Mouse (Mus musculus) thymus, adult 2 months (tissue): ENCODE data around the gene Eipr1. TPM values are rescaled to one million over a fixed set of nuclear protein-coding genes. Genes with fewer than 3 reads are reported as not detected.

ENCODE experiments used
- DNase-seq: peaks from one replicate; pipeline ENCODE4 v3.0.0; 2021
- H3K27ac ChIP-seq: fragments of 200-500 bp; 2 replicates; pipeline ENCODE4 v1.5.1; 2012; ENCODE audit warnings: low read length, control low read depth; ENCODE audit not compliant: control insufficient read depth, insufficient read depth
- H3K27me3 ChIP-seq: fragments of 200-500 bp; 2 replicates; pipeline ENCODE4 v1.6.1; 2012; ENCODE audit warnings: mild to moderate bottlenecking, low read length, moderate library complexity, mixed read lengths; ENCODE audit not compliant: control insufficient read depth, insufficient read depth
- H3K36me3 ChIP-seq: fragments of 200-500 bp; 2 replicates; pipeline ENCODE4 v1.6.1; 2012; ENCODE audit warnings: mild to moderate bottlenecking, low read length, moderate library complexity; ENCODE audit not compliant: control insufficient read depth, insufficient read depth
- H3K4me1 ChIP-seq: fragments of 200-500 bp; replicated peaks from 2 replicates; pipeline ENCODE4 v1.6.1; 2012; ENCODE audit warnings: low read length; ENCODE audit not compliant: control insufficient read depth, insufficient read depth
- H3K4me3 ChIP-seq: fragments of 200-500 bp; 2 replicates; pipeline ENCODE4 v1.5.1; 2012; ENCODE audit warnings: mild to moderate bottlenecking, low read length, control low read depth, moderate library complexity; ENCODE audit not compliant: control insufficient read depth, insufficient read depth
- CTCF ChIP-seq: fragments of 200-500 bp; IDR thresholded peaks from 2 replicates; pipeline ENCODE4 v1.5.1; 2012; ENCODE audit warnings: mild to moderate bottlenecking, control low read depth, low read length, moderate library complexity, borderline replicate concordance; ENCODE audit not compliant: control insufficient read depth, poor library complexity, insufficient read depth; ENCODE audit errors: extremely low read depth
- POLR2A ChIP-seq: fragments of 200-500 bp; IDR thresholded peaks from 2 replicates; pipeline ENCODE4 v1.6.1; 2012; ENCODE audit warnings: mild to moderate bottlenecking, low read length, control low read depth, moderate library complexity; ENCODE audit not compliant: control insufficient read depth, poor library complexity, insufficient read depth; ENCODE audit errors: extremely low read depth
- WGBS: fragments of 180-500 bp; shearing (Covaris S2); methylation state at CpG from one replicate; pipeline ENCODE4 v1.1.7; 2018; 5-methylcytosine and 5-hydroxymethylcytosine counted together
- polyA plus RNA-seq: library from polyadenylated mRNA; depleted of rRNA; stranded (reverse); fragments of >200 nt; gene quantifications from 2 replicates; pipeline ENCODE4 v1.2.3, GENCODE M21; 2012

The Eipr1 gene
- polyA plus RNA-seq, 1 experiment: 66.8 TPM

DNA sequence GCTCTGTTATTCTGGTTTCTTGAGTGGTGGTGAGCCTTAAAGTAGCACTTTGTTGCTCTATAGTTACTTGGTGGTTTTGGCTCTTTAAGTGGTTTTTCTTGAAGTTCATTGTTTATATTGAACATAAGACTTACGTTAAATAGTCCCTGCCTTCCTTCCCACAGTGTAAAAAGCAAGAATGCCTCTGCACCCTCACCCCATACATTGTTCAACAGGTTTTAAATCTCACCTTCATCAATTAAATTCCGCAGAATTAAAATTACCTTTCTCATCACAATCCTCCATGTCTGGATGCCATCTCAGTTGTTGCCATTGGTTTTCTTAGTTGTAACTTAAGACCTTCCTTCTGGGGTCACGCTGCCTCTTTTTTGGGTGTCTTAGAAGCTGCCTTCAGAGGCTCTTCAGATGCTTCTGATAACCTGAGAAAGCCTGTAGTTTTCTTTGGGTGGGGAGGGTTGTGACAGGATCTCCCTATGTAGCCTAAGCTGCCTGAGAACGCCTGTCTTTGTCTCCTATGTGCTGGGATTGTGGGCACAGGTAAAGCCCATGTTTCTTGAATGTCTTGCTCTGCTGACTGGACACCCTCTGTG lies 57.3 kb downstream of the Eipr1 start:
- 33% methylated on average over 4 of the region's 4 CpGs for WGBS
- DNase-seq: no peak
- H3K27me3 ChIP-seq: no peaks in the 10 kb centered on the region
- H3K27ac ChIP-seq: peak overlapping the region; percentile 39; the same call in 1 of the 2 replicates
- H3K36me3 ChIP-seq: no peaks in the 10 kb centered on the region
- peaks cover 18% of the 10 kb centered on the region for H3K4me1 ChIP-seq
- TF ChIP-seq POLR2A (no peak), CTCF (no peak)
- H3K4me3 ChIP-seq: no peak overlapping the region

DNA sequence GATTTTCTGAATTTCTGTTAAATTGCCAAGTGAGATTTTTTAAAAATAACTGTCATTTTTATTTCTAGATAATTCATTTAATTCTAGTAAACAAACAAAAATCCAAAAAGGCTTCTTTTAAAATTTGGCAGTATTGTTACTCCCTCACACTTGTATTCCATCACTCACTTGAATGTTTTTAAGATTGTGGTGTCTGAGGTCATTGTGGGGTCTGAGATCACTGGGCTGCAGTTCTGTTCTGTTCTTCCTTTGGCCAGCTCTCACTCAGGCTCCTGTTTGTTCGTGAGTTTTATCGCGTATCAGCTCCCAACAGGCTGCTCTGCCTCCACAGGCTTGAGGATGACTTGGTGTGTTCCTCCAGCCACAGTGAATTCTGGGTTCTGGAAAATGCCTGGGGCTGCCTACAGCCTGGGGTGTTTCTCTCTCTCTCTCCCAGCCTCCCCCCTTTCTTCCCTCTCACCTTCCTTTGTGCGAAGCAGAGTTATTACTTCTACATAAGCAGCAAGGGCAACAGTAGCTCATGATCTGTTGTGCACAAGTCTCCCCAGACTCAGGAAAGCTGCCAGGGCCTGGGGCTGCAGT lies 58.2 kb downstream of the Eipr1 start:
- 82% methylated on average over 4 of the region's 4 CpGs for WGBS
- Histone ChIP-seq H3K27ac (peak overlapping the region; percentile 31; the same call in 1 of the 2 replicates), H3K36me3 (no peaks in the 10 kb centered on the region), H3K4me1 (peaks cover 18% of the 10 kb centered on the region), H3K4me3 (no peak overlapping the region), H3K27me3 (no peaks in the 10 kb centered on the region)
- no peak for DNase-seq
- TF ChIP-seq POLR2A: no peak

DNA sequence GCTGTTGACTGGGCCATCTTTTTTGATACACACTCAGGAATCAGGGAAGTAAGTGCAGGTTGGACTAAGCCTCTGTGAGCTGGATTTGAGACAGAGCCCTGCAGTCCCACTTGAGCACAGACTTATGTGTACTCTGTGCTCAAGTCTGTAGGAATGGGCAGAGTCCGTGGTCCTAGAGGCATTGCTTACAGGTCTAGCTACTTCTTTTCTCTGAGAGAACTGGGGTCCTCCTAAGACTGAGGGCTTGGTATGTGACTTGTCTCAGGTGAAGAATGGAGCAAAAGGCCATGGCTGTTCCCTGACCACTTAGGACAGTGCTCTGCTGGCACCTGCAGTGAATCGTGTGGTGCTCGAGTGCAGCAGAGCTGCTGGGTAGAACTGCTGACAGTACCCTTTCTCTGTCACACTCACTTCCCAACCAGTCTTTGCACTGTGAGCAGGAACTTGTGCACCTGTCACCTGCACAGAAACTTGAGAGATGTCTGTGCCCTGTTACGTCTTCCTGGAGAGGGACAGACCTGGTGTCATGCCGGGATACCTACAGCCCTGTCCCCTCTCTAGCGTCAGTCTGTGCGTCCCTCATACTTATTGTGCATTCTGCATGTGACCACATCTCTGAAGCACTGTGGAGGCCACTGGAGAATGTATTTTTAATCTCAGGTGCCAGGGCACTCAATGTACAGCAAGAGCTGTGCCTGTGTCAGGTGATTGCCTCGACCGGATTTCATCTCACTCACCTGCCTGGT lies 65.3 kb downstream of the Eipr1 start:
- WGBS: 70% methylated on average over 9 of the region's 9 CpGs
- Histone ChIP-seq H3K27ac (no peak overlapping the region), H3K36me3 (no peaks in the 10 kb centered on the region), H3K4me3 (no peak overlapping the region), H3K4me1 (peaks cover 24% of the 10 kb centered on the region), H3K27me3 (no peaks in the 10 kb centered on the region)
- no peak for DNase-seq
- TF ChIP-seq POLR2A: no peak
- no peak for TF ChIP-seq CTCF

DNA sequence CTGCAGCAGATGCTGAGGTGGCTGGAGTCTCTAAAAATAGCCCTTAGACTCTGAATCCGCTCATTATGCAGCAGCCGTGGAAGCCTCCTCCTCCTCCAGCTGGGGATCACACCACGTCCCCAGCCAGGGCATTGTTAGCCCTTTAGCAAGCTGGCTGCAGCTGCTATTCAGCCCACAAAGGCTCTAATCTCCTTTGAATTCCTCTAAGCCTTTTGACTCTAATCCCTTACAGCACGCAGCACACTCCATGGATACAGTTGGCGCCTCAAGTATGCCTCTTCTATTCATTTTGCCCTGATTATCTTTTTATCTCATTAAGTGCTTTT lies 65.8 kb downstream of the Eipr1 start:
- no peak for DNase-seq
- TF ChIP-seq CTCF (no peak), POLR2A (no peak)
- 56% methylated on average over 5 of the region's 5 CpGs for WGBS
- peaks cover 28% of the 10 kb centered on the region for H3K4me1 ChIP-seq
- H3K27ac ChIP-seq: no peak overlapping the region
- no peaks in the 10 kb centered on the region for H3K36me3 ChIP-seq
- H3K4me3 ChIP-seq: no peak overlapping the region
- H3K27me3 ChIP-seq: no peaks in the 10 kb centered on the region

DNA sequence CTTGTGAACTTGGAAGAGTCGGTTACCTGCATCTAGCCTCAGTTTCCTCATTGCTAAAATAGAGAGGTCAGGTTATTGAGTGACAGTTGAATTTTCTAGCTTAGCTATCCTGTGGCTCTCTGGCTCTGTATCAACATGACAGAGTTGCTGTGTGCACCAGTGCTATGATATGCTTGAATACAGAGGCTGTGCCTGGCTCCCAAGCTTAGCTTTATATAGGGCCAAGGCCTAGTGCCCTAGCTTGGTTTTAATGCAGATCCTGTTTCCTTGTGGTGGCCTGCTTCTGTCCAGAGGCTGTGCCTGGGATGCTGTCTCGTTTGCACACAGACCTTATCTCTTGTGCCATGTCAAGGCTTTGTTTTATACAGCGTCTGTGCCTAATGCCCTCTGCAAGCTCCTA lies 66.3 kb downstream of the Eipr1 start:
- H3K27me3 ChIP-seq: no peaks in the 10 kb centered on the region
- no peak for DNase-seq
- H3K4me3 ChIP-seq: no peak overlapping the region
- 68% methylated on average over 3 of the region's 3 CpGs for WGBS
- no peaks in the 10 kb centered on the region for H3K36me3 ChIP-seq
- TF ChIP-seq POLR2A: no peak
- no peak for TF ChIP-seq CTCF
- peaks cover 28% of the 10 kb centered on the region for H3K4me1 ChIP-seq
- H3K27ac ChIP-seq: no peak overlapping the region

DNA sequence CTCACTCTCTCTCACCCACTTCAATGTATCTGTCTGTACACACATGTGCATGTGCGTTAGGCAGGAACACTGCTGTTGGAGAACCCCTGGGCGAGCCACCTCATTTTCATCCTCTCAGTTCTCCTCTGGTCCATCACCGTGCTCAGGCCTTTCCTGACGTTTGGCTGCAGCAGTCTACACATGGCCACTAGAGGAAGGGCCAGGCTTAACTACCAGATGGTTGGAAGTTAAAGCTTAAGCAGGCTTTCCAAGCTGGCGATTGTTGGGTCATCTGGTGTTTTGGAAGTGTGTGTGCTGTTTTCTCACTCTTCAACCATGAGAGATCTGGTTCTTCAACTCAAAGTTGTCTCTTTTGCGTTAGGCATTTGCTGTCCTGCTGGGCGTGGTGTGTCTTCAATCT lies 71.9 kb downstream of the Eipr1 start:
- no peaks in the 10 kb centered on the region for H3K36me3 ChIP-seq
- no peak overlapping the region for H3K4me3 ChIP-seq
- no peak overlapping the region for H3K27ac ChIP-seq
- H3K4me1 ChIP-seq: peaks cover 3% of the 10 kb centered on the region
- no peak for DNase-seq
- no peaks in the 10 kb centered on the region for H3K27me3 ChIP-seq
- TF ChIP-seq POLR2A: no peak
- TF ChIP-seq CTCF: no peak
- WGBS: 98% methylated on average over 7 of the region's 7 CpGs
